Mouse (Mus musculus) ES-E14 (cell line): ENCODE measurements at regions not wholly inside any gene's neighbourhood (a gene's known extent, or its start where the extent isn't known, plus 50 kb on each side); places are given as distances from the start of the nearest gene placed in this dataset.
A peak's percentile ranks its signal among the peaks of the same experiment; 100 is the strongest.

Experiments used
- DNase-seq: peaks from one replicate; pipeline ENCODE4 v3.0.0-alpha.2; 2013; ENCODE audit warnings: low read depth, low spot score
- H3K27ac ChIP-seq: 2 replicates; pipeline ENCODE4 v1.5.1; 2012; ENCODE audit warnings: low read depth, mild to moderate bottlenecking, low read length, moderate library complexity, mixed read lengths; ENCODE audit not compliant: poor library complexity, insufficient read depth, severe bottlenecking
- H3K36me3 ChIP-seq: 2 replicates; pipeline ENCODE4 v1.6.1; 2012; ENCODE audit warnings: mild to moderate bottlenecking, low read length, moderate library complexity, mixed read lengths; ENCODE audit not compliant: control insufficient read depth, poor library complexity, insufficient read depth, severe bottlenecking
- H3K4me1 ChIP-seq, 2 experiments: fragments of 150-350 bp in 1 of 2; sonication (generic) in 1 of 2; 2 replicates each; pipeline ENCODE4 v1.6.1; 2012; ENCODE audit warnings: low read length in 2 of 2, mild to moderate bottlenecking in 1 of 2, mixed read lengths in 1 of 2; ENCODE audit not compliant: control insufficient read depth in 2 of 2, insufficient read depth in 2 of 2, poor library complexity in 1 of 2
- H3K4me3 ChIP-seq, 2 experiments: fragments of 150-350 bp in 1 of 2; sonication (generic) in 1 of 2; 2 replicates each; pipeline ENCODE4 v1.5.1; 2012; ENCODE audit warnings: low read length in 2 of 2, low read depth in 1 of 2, mild to moderate bottlenecking in 1 of 2, mixed read lengths in 1 of 2; ENCODE audit not compliant: insufficient read depth in 1 of 2, poor library complexity in 1 of 2, severe bottlenecking in 1 of 2
- H3K9ac ChIP-seq: 2 replicates; pipeline ENCODE4 v1.6.1; 2012; ENCODE audit warnings: low read depth, mild to moderate bottlenecking, low read length, mixed read lengths; ENCODE audit not compliant: poor library complexity, insufficient read depth, severe bottlenecking
- H3K9me3 ChIP-seq: fragments of 150-350 bp; sonication (generic); 2 replicates; pipeline ENCODE4 v1.6.1; 2012; ENCODE audit warnings: low read depth, mild to moderate bottlenecking, low read length; ENCODE audit not compliant: control insufficient read depth, insufficient read depth
- CHD2 ChIP-seq: IDR thresholded peaks from 2 replicates; pipeline ENCODE4 v1.6.1; 2014; ENCODE audit warnings: mild to moderate bottlenecking, low read depth, low read length, inconsistent platforms
- HCFC1 ChIP-seq: IDR thresholded peaks from 2 replicates; pipeline ENCODE4 v1.6.1; 2012; ENCODE audit warnings: low read length, inconsistent platforms, borderline replicate concordance; ENCODE audit not compliant: insufficient read depth
- MAFK ChIP-seq: IDR thresholded peaks from 2 replicates; pipeline ENCODE4 v1.6.1; 2014; ENCODE audit warnings: mild to moderate bottlenecking, low read depth, low read length, inconsistent platforms; ENCODE audit not compliant: insufficient read depth
- ZC3H11A ChIP-seq: IDR thresholded peaks from 2 replicates; pipeline ENCODE4 v1.6.1; 2012; ENCODE audit warnings: low read depth, mild to moderate bottlenecking, inconsistent platforms, low read length, borderline replicate concordance
- ZNF384 ChIP-seq: IDR thresholded peaks from 2 replicates; pipeline ENCODE4 v1.6.1; 2012; ENCODE audit warnings: low read depth, low read length, inconsistent platforms
- in situ Hi-C, 2 experiments: fragments of 600-800 bp; cut with MboI; formaldehyde crosslinking; loops; one replicate each; pipeline ENCODE4 v1.15.1; 2025; ENCODE audit warnings: low sequenced_read_pairs in 2 of 2, inconsistent platforms in 1 of 2; ENCODE audit not compliant: unreplicated experiment in 2 of 2

DNA sequence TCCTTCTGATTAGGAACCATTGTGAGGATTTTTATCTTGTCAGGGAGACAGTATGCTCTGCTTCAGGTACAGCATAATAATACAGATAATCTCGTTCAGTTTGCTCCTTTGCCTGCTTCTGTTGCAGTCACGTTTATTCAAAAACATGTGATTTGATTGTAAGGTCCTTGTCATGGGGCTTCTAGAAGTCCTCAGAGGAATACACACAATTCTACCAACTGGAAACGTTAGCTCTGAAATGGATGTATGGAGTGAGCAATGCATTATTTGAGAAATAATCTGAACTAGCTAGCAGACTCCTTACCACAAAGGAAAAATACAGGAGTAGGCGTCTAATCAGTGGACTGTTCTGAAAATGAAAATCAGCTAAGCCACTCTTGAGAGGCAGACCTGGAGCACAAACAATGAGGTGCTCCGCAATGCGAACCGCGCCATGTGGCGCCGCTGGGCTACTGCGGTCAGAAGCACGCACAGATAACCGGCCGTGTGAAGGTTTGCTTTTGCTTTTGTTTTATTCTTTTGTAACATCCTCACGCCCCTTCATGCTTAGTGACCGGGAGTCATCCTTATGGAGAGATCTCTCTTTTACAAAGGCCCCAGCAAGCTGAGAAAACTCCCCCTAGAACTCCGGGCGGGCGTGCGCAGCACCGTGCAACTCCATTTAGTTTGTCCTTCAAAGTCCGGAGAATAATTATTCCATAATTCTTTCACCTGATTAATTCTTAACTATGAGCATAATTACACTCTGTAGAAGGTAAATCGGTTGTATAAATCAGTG lies 419.7 kb downstream of the Nova1 start:
- H3K4me1 ChIP-seq = peaks cover 0 to 2% of the 10 kb centered on the region in 2 experiments; a peak in 1 of 4 replicates
- no peak overlapping the region for H3K27ac ChIP-seq
- H3K9me3 ChIP-seq = no peaks in the 10 kb centered on the region
- no peak for TF ChIP-seq ZC3H11A
- no peak for TF ChIP-seq HCFC1
- TF ChIP-seq ZNF384 = no peak
- TF ChIP-seq MAFK = no peak
- no peak for TF ChIP-seq CHD2
- H3K9ac ChIP-seq = peak overlapping the region; percentile 37; the same call in 1 of the 2 replicates
- in situ Hi-C loops = no loop called here
- peak; percentile 3 for DNase-seq
- peak overlapping the region; percentile 42 to 49; a peak in 3 of 4 replicates for H3K4me3 ChIP-seq
- no peaks in the 10 kb centered on the region for H3K36me3 ChIP-seq

DNA sequence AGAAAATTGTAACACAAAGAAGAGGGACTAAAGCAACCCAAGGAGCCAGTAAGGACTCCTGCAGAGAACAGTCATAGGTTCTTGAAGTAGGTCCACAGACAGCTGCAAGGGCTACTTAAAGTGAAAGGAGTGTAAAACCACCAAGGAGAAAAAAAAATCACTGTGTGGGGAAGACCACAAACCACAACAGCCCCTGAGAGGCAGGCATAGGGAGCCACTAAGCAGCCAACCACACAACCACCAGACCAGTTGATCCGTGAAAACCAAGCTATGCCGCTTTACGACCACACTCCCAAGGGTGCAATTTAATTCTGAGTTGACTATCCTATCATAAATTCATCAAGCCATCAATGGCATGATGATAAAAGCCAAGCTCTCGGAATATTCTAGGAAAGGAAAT lies 423.5 kb downstream of the Nova1 start:
- H3K36me3 ChIP-seq = no peaks in the 10 kb centered on the region
- TF ChIP-seq ZNF384 = no peak
- no peak for TF ChIP-seq CHD2
- no peak for TF ChIP-seq HCFC1
- no peak for TF ChIP-seq MAFK
- no peak for TF ChIP-seq ZC3H11A
- H3K4me3 ChIP-seq = no peak overlapping the region
- no peaks in the 10 kb centered on the region for H3K9me3 ChIP-seq
- H3K9ac ChIP-seq = no peak overlapping the region
- in situ Hi-C loops = no loop called here
- H3K4me1 ChIP-seq = peaks cover 0 to 2% of the 10 kb centered on the region in 2 experiments; a peak in 1 of 4 replicates
- DNase-seq = no peak
- H3K27ac ChIP-seq = no peak overlapping the region

DNA sequence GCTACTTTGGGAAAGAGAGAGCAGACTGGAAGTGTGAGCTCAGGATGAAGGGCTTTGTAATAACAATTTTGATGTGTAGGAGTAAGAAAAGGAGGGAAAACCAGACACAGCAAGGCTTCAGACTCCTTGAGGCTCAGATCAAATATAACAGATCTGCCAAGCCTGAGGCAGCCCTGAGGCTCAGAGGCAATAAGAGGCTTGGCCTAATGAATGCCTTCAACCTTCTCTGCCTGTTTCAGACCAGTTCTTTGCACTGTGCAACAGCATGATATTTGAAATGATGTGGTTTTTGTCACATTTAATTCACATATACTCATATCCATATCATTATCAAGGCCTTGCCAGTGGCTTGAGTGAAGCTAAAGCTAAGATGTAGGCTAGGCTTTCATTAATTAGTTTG lies 425.0 kb downstream of the Nova1 start:
- in situ Hi-C loops = no loop called here
- H3K9ac ChIP-seq = no peak overlapping the region
- H3K4me3 ChIP-seq = no peak overlapping the region
- H3K36me3 ChIP-seq = no peaks in the 10 kb centered on the region
- no peak for DNase-seq
- H3K27ac ChIP-seq = no peak overlapping the region
- no peak for TF ChIP-seq CHD2
- no peak for TF ChIP-seq ZNF384
- TF ChIP-seq ZC3H11A = no peak
- TF ChIP-seq HCFC1 = no peak
- no peak for TF ChIP-seq MAFK
- H3K4me1 ChIP-seq = no peaks in the 10 kb centered on the region
- H3K9me3 ChIP-seq = no peaks in the 10 kb centered on the region

DNA sequence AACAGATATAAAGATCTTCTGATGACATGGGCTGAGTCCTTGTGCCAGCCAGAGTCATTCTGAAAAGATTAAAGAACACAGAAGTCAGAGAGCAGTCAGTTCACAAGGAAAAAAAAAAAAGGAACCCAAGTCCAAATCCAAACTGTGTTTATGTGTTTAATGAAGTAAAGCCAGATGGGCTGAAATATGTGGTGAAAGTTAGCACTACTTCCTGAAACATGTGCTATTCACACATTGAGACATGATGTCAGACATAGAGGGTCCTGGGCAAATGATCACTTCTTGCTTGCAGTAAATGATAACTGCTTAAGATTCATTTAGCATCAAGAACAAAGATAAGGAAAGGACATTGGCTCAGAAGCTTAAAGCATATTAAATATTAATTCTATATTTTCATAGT lies 439.8 kb downstream of the Nova1 start:
- no peak overlapping the region for H3K27ac ChIP-seq
- H3K4me3 ChIP-seq = no peak overlapping the region
- no peaks in the 10 kb centered on the region for H3K9me3 ChIP-seq
- TF ChIP-seq HCFC1 = no peak
- TF ChIP-seq ZC3H11A = no peak
- TF ChIP-seq ZNF384 = no peak
- TF ChIP-seq CHD2 = no peak
- no peak for TF ChIP-seq MAFK
- DNase-seq = no peak
- no peaks in the 10 kb centered on the region for H3K36me3 ChIP-seq
- H3K4me1 ChIP-seq = no peaks in the 10 kb centered on the region
- in situ Hi-C loops = no loop called here
- H3K9ac ChIP-seq = no peak overlapping the region
